Mouse (Mus musculus): Measurements from ENCODE around the gene Dennd1b. TPM values are rescaled to one million over a fixed set of nuclear protein-coding genes. Genes with fewer than 3 reads are reported as not detected.

The Dennd1b gene
- polyA plus RNA-seq, 1 experiment from 2014 or later, result 13.0 TPM

GRCm38 (mm10) chr1:139203026-139203425 lies 239.8 kb downstream of the Dennd1b start:
- Histone ChIP-seq H3K9ac (no peak overlapping the region), H3K27ac (no peak overlapping the region), H3K4me3 (no peak overlapping the region), H3K4me2 (no peak overlapping the region), H3K4me1 (replicated peaks) (no peaks in the 10 kb centered on the region), H3K27me3 (no peaks in the 10 kb centered on the region), H3K36me3 (no peaks in the 10 kb centered on the region), H3K9me3 (replicated peaks) (no peaks in the 10 kb centered on the region)
- WGBS, result 39% methylated on average over 5 of the region's 5 CpGs
- ATAC-seq (replicated peaks; ENCODE audit: insufficient number of reproducible peaks, insufficient read depth, low FRiP score, low read depth), result no peak

GRCm38 (mm10) chr1:139206259-139206658 lies 243.0 kb downstream of the Dennd1b start:
- WGBS, result 65% methylated on average over 4 of the region's 4 CpGs
- Histone ChIP-seq H3K27ac (no peak overlapping the region), H3K36me3 (no peaks in the 10 kb centered on the region), H3K4me1 (replicated peaks) (peaks cover 5% of the 10 kb centered on the region), H3K4me2 (no peak overlapping the region), H3K9ac (no peak overlapping the region), H3K9me3 (replicated peaks) (no peaks in the 10 kb centered on the region), H3K4me3 (no peak overlapping the region), H3K27me3 (no peaks in the 10 kb centered on the region)
- ATAC-seq (replicated peaks; ENCODE audit: insufficient number of reproducible peaks, insufficient read depth, low FRiP score, low read depth), result no peak

DNA sequence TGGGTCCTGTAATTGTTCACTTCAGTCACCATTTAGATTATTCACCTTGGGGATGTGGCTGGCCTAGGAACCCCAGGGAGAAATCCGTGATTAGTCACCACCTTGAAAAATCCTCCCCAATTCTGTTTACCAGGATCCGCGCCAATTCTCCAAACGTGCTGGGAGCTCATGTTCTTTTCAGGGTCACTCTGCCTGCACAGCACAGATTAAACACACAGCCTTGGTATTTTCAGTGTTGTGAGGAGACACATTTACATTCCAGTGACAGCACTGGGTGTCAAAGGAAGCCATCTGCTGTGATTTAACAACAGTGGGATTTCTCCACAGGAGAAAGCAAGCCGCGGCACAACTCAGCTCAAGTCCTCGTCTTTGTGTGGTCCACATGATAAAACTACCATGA lies 246.6 kb downstream of the Dennd1b start:
- H3K4me1 ChIP-seq (replicated peaks), result peaks cover 5% of the 10 kb centered on the region
- no peak overlapping the region for H3K9ac ChIP-seq
- 26% methylated on average over 7 of the region's 7 CpGs for WGBS
- H3K36me3 ChIP-seq, result no peaks in the 10 kb centered on the region
- 0 out of 2 replicates have a peak overlapping the region, but pooled peaks have one; percentile 18 for H3K4me2 ChIP-seq
- no peaks in the 10 kb centered on the region for H3K27me3 ChIP-seq
- ATAC-seq (replicated peaks; ENCODE audit: insufficient number of reproducible peaks, insufficient read depth, low FRiP score, low read depth), result no peak
- H3K27ac ChIP-seq, result 0 out of 2 replicates have a peak overlapping the region, but pooled peaks have one; percentile 9
- no peaks in the 10 kb centered on the region for H3K9me3 ChIP-seq (replicated peaks)
- H3K4me3 ChIP-seq, result no peak overlapping the region

- no peaks in the 10 kb centered on the region for H3K27me3 ChIP-seq
- 67% methylated on average over 4 of the region's 4 CpGs for WGBS
- H3K36me3 ChIP-seq, result no peaks in the 10 kb centered on the region
- ATAC-seq (replicated peaks; ENCODE audit: insufficient number of reproducible peaks, insufficient read depth, low FRiP score, low read depth), result no peak
- no peak overlapping the region for H3K4me3 ChIP-seq
- H3K27ac ChIP-seq, result no peak overlapping the region
- peaks cover 5% of the 10 kb centered on the region for H3K4me1 ChIP-seq (replicated peaks)
- H3K4me2 ChIP-seq, result no peak overlapping the region
- no peak overlapping the region for H3K9ac ChIP-seq
- H3K9me3 ChIP-seq (replicated peaks), result no peaks in the 10 kb centered on the region
Observed at GRCm38 (mm10) chr1:139210505-139210904, 247.3 kb downstream of the Dennd1b start.

DNA sequence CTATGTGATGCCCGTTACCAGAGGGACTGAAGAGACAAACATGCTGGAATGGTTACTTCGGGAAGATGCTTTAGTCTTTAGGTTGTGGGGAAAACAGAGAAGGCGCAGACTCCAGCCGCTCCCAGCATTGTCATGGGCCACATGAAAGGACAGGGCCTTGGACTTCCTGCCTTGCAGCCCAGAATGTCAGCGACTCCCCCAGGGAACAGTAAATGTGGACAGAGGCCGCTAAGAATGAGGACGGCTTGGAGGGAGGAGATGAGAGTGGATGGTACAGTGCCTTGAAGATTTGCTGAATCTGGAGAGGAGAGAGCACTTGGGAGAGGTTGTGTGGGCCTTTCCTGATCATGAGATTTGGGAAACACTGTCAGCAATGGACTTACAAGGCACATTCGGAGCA lies 252.1 kb downstream of the Dennd1b start:
- ATAC-seq (replicated peaks; ENCODE audit: insufficient number of reproducible peaks, insufficient read depth, low FRiP score, low read depth), result no peak
- peak overlapping the region; percentile 24 for H3K27ac ChIP-seq
- H3K4me1 ChIP-seq (replicated peaks), result no peaks in the 10 kb centered on the region; the same call in 1 of the 2 replicates
- 62% methylated on average over 8 of the region's 8 CpGs for WGBS
- H3K27me3 ChIP-seq, result no peaks in the 10 kb centered on the region
- no peaks in the 10 kb centered on the region for H3K36me3 ChIP-seq
- no peak overlapping the region for H3K9ac ChIP-seq
- no peak overlapping the region for H3K4me3 ChIP-seq
- no peaks in the 10 kb centered on the region for H3K9me3 ChIP-seq (replicated peaks)
- H3K4me2 ChIP-seq, result no peak overlapping the region

DNA sequence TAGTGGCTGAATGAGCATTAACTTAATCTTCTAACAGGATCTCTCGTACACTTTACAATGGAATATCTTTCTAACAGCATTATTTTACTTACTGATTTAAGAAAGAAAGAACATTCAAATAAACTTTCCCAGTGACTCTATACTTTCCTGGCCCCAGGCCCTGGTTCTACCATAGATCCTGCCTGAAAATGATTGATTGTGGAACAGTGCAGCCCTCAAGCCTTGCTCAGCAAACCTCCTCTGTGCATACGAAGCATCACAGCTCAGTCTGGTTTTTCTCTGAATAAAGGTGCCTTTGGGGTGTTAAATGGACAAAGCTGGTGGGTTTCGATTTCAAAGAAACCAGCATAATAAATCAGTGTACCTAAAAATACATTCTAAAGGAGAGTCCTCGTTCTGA lies 260.6 kb downstream of the Dennd1b start:
- 77% methylated on average over 4 of the region's 4 CpGs for WGBS
- no peak overlapping the region for H3K4me3 ChIP-seq
- no peak overlapping the region for H3K9ac ChIP-seq
- no peaks in the 10 kb centered on the region for H3K4me1 ChIP-seq (replicated peaks)
- ATAC-seq (replicated peaks; ENCODE audit: insufficient number of reproducible peaks, insufficient read depth, low FRiP score, low read depth), result no peak
- H3K27me3 ChIP-seq, result no peaks in the 10 kb centered on the region
- H3K36me3 ChIP-seq, result no peaks in the 10 kb centered on the region
- no peaks in the 10 kb centered on the region for H3K9me3 ChIP-seq (replicated peaks)
- H3K4me2 ChIP-seq, result no peak overlapping the region
- H3K27ac ChIP-seq, result no peak overlapping the region

- Histone ChIP-seq H3K4me1 (replicated peaks) (no peaks in the 10 kb centered on the region), H3K27me3 (no peaks in the 10 kb centered on the region), H3K9ac (no peak overlapping the region), H3K4me3 (no peak overlapping the region), H3K27ac (no peak overlapping the region), H3K36me3 (no peaks in the 10 kb centered on the region), H3K4me2 (no peak overlapping the region), H3K9me3 (replicated peaks) (no peaks in the 10 kb centered on the region)
- ATAC-seq (replicated peaks; ENCODE audit: insufficient number of reproducible peaks, insufficient read depth, low FRiP score, low read depth), result no peak
- 77% methylated on average over 6 of the region's 6 CpGs for WGBS
Observed at GRCm38 (mm10) chr1:139224309-139224949, 261.2 kb downstream of the Dennd1b start.

Other genes with a start within 250 kb of the Dennd1b start
- 0.18 and 0.24 TPM in 2 replicates for gene Lhx9, start 114.9 kb upstream of the Dennd1b start, polyA plus RNA-seq (2015; fragmentation: Nextera tagmentation; extraction: Ambion mirVana)
- 25.5 and 29.1 TPM in 2 replicates for gene 2310009B15Rik, start 106.6 kb upstream of the Dennd1b start, polyA plus RNA-seq (2015; fragmentation: Nextera tagmentation; extraction: Ambion mirVana)